Mouse (Mus musculus): ENCODE data around the gene Sez6. TPM values are rescaled to one million over a fixed set of nuclear protein-coding genes. Genes with fewer than 3 reads are reported as not detected.

Gene Sez6
- 0.04 and 0.19 TPM in 2 replicates for polyA plus RNA-seq (2015; fragmentation: Nextera tagmentation; extraction: Ambion mirVana)

DNA sequence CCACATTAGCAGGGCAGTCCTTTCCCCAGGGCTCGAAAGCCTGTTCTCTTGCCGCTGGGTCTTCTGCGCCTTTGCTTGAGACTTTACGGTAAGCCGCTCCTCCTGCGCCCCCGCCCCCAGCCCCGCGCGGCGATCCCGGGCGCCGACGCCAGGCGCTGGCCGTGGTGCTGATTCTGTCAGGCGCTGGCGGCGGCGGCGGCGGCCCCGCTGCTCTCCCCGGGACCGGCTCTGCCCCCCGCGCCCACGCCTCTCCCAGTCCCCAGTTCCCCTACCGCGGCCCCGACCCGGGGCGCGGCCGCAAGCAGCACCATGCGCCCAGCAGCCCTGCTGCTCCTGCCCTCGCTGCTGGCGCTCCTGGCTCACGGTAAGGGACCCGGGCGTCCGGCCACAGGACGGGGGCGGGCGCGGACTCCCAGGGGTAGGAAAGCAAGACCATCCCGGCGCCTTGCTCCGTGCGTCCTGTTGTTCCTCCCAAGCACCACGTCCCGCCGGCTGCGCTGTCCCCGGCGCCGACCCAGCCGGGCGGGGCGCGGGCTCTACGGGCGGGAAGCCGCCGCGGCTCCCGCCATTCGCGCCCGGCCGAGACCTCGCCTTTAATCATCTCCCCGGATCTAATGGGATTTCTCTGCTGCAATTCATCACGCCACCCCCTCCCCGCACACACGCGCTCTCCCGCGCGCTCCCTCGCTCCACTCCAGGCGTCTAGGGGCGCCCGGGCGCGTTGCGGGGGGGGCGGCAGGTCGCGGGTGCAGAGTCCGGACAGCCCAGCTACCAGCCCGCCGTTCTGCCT lies at the start of gene Sez6:
Sez6 (plus strand) TSS at position 50 of the 790 bp plus-strand sequence.
- Histone ChIP-seq H3K9ac (ENCODE audit: low read length) (no peak within 1 kb of the TSS), H3K4me2 (ENCODE audit: low read depth, low read length) (peak within 1 kb of the TSS; percentile 78), H3K27me3 (ENCODE audit: control insufficient read depth, insufficient read depth, low read length) (peaks cover 59% of the 10 kb centered on the region), H3K27ac (ENCODE audit: low read length) (no peak within 1 kb of the TSS), H3K4me1 (ENCODE audit: control insufficient read depth, insufficient read depth, low read length) (peaks cover 6% of the 10 kb centered on the region), H3K36me3 (ENCODE audit: control insufficient read depth, insufficient read depth) (no peaks in the 10 kb centered on the region), H3K9me3 (replicated peaks; ENCODE audit: control insufficient read depth, low read length) (no peaks in the 10 kb centered on the region), H3K4me3 (ENCODE audit: low read length) (peak within 1 kb of the TSS; percentile 50)
- ATAC-seq (replicated peaks; ENCODE audit: extremely low read depth, insufficient read depth, low FRiP score) = peak; percentile 75
- WGBS = 1% methylated on average over 90 of the region's 94 CpGs

DNA sequence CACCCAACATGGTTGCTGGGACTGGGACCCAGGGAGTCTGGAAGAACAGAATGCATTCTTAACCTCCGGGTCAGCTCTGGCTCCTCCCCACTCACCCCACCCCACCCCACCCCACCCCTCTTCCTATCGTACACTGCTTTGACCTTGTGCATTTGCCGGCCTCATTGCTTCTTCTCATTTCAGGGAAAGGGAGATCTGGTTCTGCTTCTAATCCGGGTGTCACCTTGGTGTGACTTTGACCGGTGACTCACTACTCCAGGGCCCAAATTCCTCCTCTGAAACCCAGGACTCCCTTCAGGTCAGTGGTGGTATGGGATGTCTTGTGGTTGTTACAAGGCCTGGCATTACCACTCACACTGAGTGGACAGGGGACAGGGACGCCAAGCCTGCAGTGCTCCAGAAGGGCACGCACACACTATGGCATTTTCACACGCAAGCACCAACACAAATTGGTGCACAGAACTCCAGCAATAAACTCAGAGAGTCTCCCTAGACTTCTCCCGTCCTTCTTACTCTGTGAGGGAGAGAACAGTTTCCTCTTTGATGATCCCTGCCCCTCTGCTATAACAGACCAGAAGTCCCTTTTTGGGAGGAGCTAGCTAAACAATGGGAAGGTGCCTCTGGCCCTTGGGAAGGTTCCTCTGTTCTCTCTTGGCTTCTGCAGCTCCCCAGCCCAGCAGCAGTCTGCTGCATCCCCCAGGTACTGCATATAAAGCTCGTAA lies 45.9 kb upstream of the Sez6 start:
- Histone ChIP-seq H3K4me3 (ENCODE audit: low read length) (peak overlapping the region; percentile 16; the same call in 1 of the 2 replicates), H3K4me1 (ENCODE audit: control insufficient read depth, insufficient read depth, low read length) (peaks cover 29% of the 10 kb centered on the region), H3K27me3 (ENCODE audit: control insufficient read depth, insufficient read depth, low read length) (no peaks in the 10 kb centered on the region), H3K4me2 (ENCODE audit: low read depth, low read length) (peak overlapping the region; percentile 5), H3K9ac (ENCODE audit: low read length) (peak overlapping the region; percentile 34; the same call in 1 of the 2 replicates), H3K9me3 (replicated peaks; ENCODE audit: control insufficient read depth, low read length) (no peaks in the 10 kb centered on the region), H3K36me3 (ENCODE audit: control insufficient read depth, insufficient read depth) (no peaks in the 10 kb centered on the region), H3K27ac (ENCODE audit: low read length) (peak overlapping the region; percentile 81)
- ATAC-seq (replicated peaks; ENCODE audit: extremely low read depth, insufficient read depth, low FRiP score) = peak; percentile 35; the same call in 1 of the 2 replicates
- 36% methylated on average over 10 of the region's 10 CpGs for WGBS

DNA sequence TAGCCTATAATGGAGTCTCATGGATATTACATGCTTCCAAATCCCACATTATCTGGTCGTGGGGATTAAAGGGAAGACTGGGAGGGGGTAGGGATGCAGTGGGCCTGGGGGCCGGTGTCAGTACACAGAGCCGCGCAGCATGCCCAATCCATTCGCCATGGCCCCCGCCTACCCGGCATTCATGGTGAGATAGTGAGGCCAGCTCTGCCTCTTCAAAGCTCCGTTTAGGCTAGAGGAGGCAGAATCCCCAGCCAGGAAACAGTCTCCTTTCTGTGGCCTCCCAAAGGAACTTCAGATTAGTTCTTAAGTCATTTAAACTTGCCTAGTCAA lies 45.4 kb upstream of the Sez6 start:
- no peaks in the 10 kb centered on the region for H3K27me3 ChIP-seq (ENCODE audit: control insufficient read depth, insufficient read depth, low read length)
- H3K9ac ChIP-seq (ENCODE audit: low read length) = peak overlapping the region; percentile 33; the same call in 1 of the 2 replicates
- H3K4me3 ChIP-seq (ENCODE audit: low read length) = no peak overlapping the region
- 0 out of 2 replicates have a peak, but pooled peaks have one; percentile 24 for ATAC-seq (replicated peaks; ENCODE audit: extremely low read depth, insufficient read depth, low FRiP score)
- H3K36me3 ChIP-seq (ENCODE audit: control insufficient read depth, insufficient read depth) = no peaks in the 10 kb centered on the region
- peaks cover 29% of the 10 kb centered on the region for H3K4me1 ChIP-seq (ENCODE audit: control insufficient read depth, insufficient read depth, low read length)
- peak overlapping the region; percentile 81 for H3K27ac ChIP-seq (ENCODE audit: low read length)
- H3K4me2 ChIP-seq (ENCODE audit: low read depth, low read length) = peak overlapping the region; percentile 5
- WGBS = 47% methylated on average over 8 of the region's 8 CpGs
- no peaks in the 10 kb centered on the region for H3K9me3 ChIP-seq (replicated peaks; ENCODE audit: control insufficient read depth, low read length)

DNA sequence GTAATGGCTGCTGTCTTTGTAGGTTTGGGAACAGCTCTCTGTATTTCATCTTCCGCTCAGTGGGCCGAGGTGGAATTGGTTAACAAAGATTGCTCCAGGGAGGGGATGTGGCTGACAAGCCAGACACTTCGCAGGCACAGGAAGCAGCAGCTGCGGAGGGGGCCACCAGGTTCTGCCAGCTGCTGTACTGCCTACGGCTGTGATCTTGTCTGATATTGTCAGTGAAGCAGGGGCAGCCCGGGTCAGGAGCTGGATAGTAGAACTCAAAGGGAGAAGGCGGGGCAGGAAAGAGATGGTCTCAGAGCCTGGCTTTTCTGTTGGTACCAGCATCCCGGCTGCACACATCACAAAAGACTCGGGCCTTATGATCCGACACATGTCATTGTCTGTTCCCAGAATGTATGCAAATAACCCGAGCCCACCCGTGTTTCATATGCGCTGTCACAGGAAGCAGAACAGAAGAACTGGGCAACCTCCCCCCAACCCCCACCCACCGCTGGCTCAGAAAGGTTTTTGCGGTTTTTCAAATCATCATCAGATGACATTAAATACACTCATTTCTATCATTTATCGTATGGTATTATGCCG lies 43.1 kb upstream of the Sez6 start:
- Histone ChIP-seq H3K4me3 (ENCODE audit: low read length) (no peak overlapping the region), H3K9me3 (replicated peaks; ENCODE audit: control insufficient read depth, low read length) (no peaks in the 10 kb centered on the region), H3K4me2 (ENCODE audit: low read depth, low read length) (peak overlapping the region; percentile 12), H3K27me3 (ENCODE audit: control insufficient read depth, insufficient read depth, low read length) (no peaks in the 10 kb centered on the region), H3K36me3 (ENCODE audit: control insufficient read depth, insufficient read depth) (no peaks in the 10 kb centered on the region), H3K27ac (ENCODE audit: low read length) (no peak overlapping the region), H3K4me1 (ENCODE audit: control insufficient read depth, insufficient read depth, low read length) (peaks cover 29% of the 10 kb centered on the region), H3K9ac (ENCODE audit: low read length) (no peak overlapping the region)
- 41% methylated on average over 17 of the region's 17 CpGs for WGBS
- ATAC-seq (replicated peaks; ENCODE audit: extremely low read depth, insufficient read depth, low FRiP score) = peak; percentile 81

DNA sequence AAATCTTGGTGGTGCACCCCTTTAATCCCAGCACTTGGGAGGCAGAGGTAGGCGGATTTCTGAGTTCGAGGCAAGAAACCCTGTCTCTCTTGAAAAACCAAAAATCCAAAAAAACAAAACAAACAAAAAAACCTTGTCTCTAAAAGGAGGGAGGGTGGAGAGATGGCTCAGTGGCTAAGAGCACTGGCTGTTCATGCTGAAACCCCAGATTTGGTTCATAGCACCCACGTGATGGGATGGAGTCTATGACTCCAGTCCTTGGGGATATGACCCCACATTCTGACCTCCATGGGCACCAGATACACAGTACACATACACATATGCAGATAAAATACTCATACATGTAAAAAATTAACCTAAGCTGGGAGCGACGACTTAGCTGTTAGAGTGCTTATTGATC lies 41.8 kb upstream of the Sez6 start:
- no peak for ATAC-seq (replicated peaks; ENCODE audit: extremely low read depth, insufficient read depth, low FRiP score)
- H3K4me3 ChIP-seq (ENCODE audit: low read length) = no peak overlapping the region
- peaks cover 41% of the 10 kb centered on the region for H3K4me1 ChIP-seq (ENCODE audit: control insufficient read depth, insufficient read depth, low read length)
- H3K9ac ChIP-seq (ENCODE audit: low read length) = no peak overlapping the region
- H3K27ac ChIP-seq (ENCODE audit: low read length) = no peak overlapping the region
- H3K36me3 ChIP-seq (ENCODE audit: control insufficient read depth, insufficient read depth) = no peaks in the 10 kb centered on the region
- H3K4me2 ChIP-seq (ENCODE audit: low read depth, low read length) = no peak overlapping the region
- H3K9me3 ChIP-seq (replicated peaks; ENCODE audit: control insufficient read depth, low read length) = no peaks in the 10 kb centered on the region
- WGBS = 91% methylated on average over 5 of the region's 5 CpGs
- no peaks in the 10 kb centered on the region for H3K27me3 ChIP-seq (ENCODE audit: control insufficient read depth, insufficient read depth, low read length)

DNA sequence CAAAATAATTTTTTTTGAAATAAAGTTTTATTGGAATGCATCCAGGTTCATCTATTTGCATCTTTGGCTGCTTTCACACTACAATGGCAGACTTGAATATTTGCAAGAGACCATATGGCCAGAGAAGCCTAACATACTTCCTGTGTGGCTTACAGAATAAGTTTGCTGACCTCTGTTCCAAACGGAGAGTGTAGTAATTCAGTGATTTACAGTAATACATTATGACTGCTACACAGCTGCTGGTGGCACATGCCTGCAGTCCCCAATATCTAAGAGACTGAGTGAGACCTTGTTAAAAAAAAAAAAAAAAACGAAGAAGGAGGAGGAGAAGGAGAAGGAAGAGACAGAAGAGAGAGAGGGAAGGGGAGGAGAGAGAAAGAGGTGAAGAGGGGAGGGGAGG lies 41.1 kb upstream of the Sez6 start:
- Histone ChIP-seq H3K4me3 (ENCODE audit: low read length) (no peak overlapping the region), H3K4me1 (ENCODE audit: control insufficient read depth, insufficient read depth, low read length) (peaks cover 43% of the 10 kb centered on the region), H3K27ac (ENCODE audit: low read length) (no peak overlapping the region), H3K9ac (ENCODE audit: low read length) (no peak overlapping the region), H3K36me3 (ENCODE audit: control insufficient read depth, insufficient read depth) (no peaks in the 10 kb centered on the region), H3K9me3 (replicated peaks; ENCODE audit: control insufficient read depth, low read length) (no peaks in the 10 kb centered on the region), H3K4me2 (ENCODE audit: low read depth, low read length) (no peak overlapping the region), H3K27me3 (ENCODE audit: control insufficient read depth, insufficient read depth, low read length) (no peaks in the 10 kb centered on the region)
- ATAC-seq (replicated peaks; ENCODE audit: extremely low read depth, insufficient read depth, low FRiP score) = no peak
- 36% methylated on average over 1 of the region's 2 CpGs for WGBS

DNA sequence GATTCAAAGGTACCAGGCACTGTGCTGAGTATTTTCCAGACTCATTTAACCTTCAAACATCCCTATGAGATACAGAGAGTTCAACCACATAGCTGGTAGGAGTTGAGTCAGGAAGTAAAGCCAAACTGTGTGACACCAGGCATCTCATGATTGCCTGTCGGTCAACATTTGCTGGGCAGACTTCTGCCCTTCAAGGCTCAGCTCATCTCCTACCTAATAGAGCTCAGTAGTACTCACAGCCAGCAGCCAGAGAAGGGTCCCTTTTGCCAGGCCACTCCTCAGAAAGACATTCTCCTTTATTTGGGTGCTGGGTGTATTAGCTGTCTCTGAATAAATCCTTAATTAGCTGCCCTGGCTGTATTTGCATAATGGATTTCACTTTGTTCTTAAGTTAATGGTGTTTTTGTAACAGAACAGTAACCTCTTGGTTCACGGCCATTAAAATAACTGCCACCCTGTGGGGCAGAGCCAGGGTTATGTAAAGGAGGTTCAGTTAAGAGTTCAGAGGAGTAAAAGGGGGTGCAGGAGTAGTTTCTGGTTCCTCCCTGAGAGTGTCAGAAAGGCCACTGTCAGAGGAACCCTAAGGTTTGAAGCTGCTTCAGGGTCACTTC lies 39.8 kb upstream of the Sez6 start:
- WGBS = 77% methylated on average over 2 of the region's 2 CpGs
- H3K9me3 ChIP-seq (replicated peaks; ENCODE audit: control insufficient read depth, low read length) = no peaks in the 10 kb centered on the region
- peaks cover 32% of the 10 kb centered on the region for H3K4me1 ChIP-seq (ENCODE audit: control insufficient read depth, insufficient read depth, low read length)
- no peak overlapping the region for H3K9ac ChIP-seq (ENCODE audit: low read length)
- no peak for ATAC-seq (replicated peaks; ENCODE audit: extremely low read depth, insufficient read depth, low FRiP score)
- H3K36me3 ChIP-seq (ENCODE audit: control insufficient read depth, insufficient read depth) = no peaks in the 10 kb centered on the region
- H3K27me3 ChIP-seq (ENCODE audit: control insufficient read depth, insufficient read depth, low read length) = peaks cover 3% of the 10 kb centered on the region; the same call in 1 of the 2 replicates
- H3K4me3 ChIP-seq (ENCODE audit: low read length) = no peak overlapping the region
- no peak overlapping the region for H3K4me2 ChIP-seq (ENCODE audit: low read depth, low read length)
- H3K27ac ChIP-seq (ENCODE audit: low read length) = no peak overlapping the region

DNA sequence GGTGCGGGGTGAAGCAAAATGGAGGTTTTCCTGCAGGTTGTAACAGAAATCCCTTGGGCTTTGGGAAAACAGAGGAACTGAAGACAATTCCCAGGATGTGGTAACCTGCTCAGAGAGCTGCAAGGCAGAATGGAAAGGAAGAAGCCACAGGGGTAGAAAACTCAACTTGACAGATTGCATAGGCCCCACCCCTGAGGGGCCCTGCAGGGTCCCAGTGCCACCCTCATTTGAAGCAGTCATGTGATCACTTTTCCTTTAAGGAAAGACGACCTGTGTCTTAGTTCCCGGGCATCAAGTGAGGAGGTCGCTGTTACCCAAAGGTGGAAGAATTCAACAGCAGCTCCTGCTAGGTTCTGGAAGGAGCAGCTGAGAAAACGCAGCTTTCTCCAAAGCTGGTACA lies 37.7 kb upstream of the Sez6 start:
- H3K4me1 ChIP-seq (ENCODE audit: control insufficient read depth, insufficient read depth, low read length) = peaks cover 31% of the 10 kb centered on the region
- H3K4me3 ChIP-seq (ENCODE audit: low read length) = no peak overlapping the region
- no peak overlapping the region; the same call in 1 of the 2 replicates for H3K27ac ChIP-seq (ENCODE audit: low read length)
- whole genome bisulfite sequencing = 27% methylated on average over 5 of the region's 5 CpGs
- H3K36me3 ChIP-seq (ENCODE audit: control insufficient read depth, insufficient read depth) = no peaks in the 10 kb centered on the region
- peaks cover 4% of the 10 kb centered on the region for H3K27me3 ChIP-seq (ENCODE audit: control insufficient read depth, insufficient read depth, low read length)
- H3K4me2 ChIP-seq (ENCODE audit: low read depth, low read length) = no peak overlapping the region
- ATAC-seq (replicated peaks; ENCODE audit: extremely low read depth, insufficient read depth, low FRiP score) = no peak
- H3K9me3 ChIP-seq (replicated peaks; ENCODE audit: control insufficient read depth, low read length) = no peaks in the 10 kb centered on the region
- no peak overlapping the region for H3K9ac ChIP-seq (ENCODE audit: low read length)
